Mouse (Mus musculus) small intestine, adult 2 months (tissue): ENCODE measurements around the gene Man1a.

Experiments
- CTCF ChIP-seq: fragments of 200-500 bp; IDR thresholded peaks from 2 replicates; pipeline ENCODE4 v1.5.1; 2012; ENCODE audit warnings: low read depth, mild to moderate bottlenecking, control low read depth, inconsistent platforms, low read length, moderate library complexity, mixed read lengths; ENCODE audit not compliant: insufficient replicate concordance, insufficient read length; ENCODE audit errors: extremely low read depth
- POLR2A ChIP-seq: fragments of 200-500 bp; IDR thresholded peaks from 2 replicates; pipeline ENCODE4 v1.6.1; 2012; ENCODE audit warnings: low read depth, mild to moderate bottlenecking, control low read depth, inconsistent platforms, low read length, moderate library complexity

GRCm38 (mm10) chr10:54073641-54074203 lies 2.7 kb downstream of the Man1a start:
- TF ChIP-seq CTCF (no peak), POLR2A (no peak)
